ENCODE assay signal across 11 mouse cellular contexts in the genomic region with DNA sequence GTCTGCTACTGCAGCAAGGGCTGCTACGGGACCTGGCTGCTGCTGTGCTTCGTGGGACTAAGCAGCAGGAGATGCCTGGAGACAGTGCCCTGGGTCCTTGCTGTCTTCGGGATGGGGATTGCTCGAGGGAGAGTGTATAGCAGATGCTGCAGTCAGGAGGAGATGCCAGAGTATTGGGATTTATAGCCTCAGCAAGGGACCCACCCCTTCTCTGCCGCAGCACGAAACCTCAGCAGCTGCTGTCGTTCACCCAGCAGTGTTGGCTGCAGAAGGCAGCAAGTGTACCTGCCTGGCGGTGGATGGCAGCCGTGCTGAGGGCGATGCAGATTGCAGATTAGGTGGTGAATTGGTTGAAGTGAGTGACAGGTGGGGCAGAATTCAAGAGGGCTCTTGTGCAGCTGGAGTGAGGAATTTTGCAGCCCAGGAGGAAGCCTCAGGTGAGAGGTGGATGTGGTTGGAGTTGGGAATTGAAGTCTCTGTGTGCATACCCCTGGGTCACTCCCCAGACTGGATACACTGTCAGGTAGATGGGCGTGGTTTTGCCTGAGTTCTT. TPM values are rescaled to one million over a fixed set of nuclear protein-coding genes. Genes with fewer than 3 reads are reported as not detected.
DNase-seq lines count a peak whose midpoint lies in the region; ATAC-seq and TF ChIP-seq lines count a peak whose summit lies in the region.
"Had no signal": no experiment of that assay in that cellular context is flagged by ENCODE, and none has a peak within 500 bp of the region (broad histone marks: within the 10 kb centered on the region; RNA-seq: fewer than 3 reads in every experiment).

No protein-coding gene starts in this region.

- H3K27ac ChIP-seq in hindbrain, embryonic 11.5 days (ENCODE audit: low read depth, low read length) = peak overlapping the region; percentile 1
- H3K27ac ChIP-seq in hindbrain, embryonic 10.5 days = no peak overlapping the region
- peak overlapping the region; percentile 31 for H3K27ac ChIP-seq in neural tube, embryonic 11.5 days (ENCODE audit: low read depth, low read length)
- no peak overlapping the region for H3K27ac ChIP-seq in liver, postnatal 0 days (ENCODE audit: low read depth)

- no peaks in the 10 kb centered on the region for H3K9me3 ChIP-seq in hindbrain, embryonic 11.5 days (ENCODE audit: control insufficient read depth, low read length)
- no peaks in the 10 kb centered on the region for H3K9me3 ChIP-seq in hindbrain, embryonic 10.5 days
- no peaks in the 10 kb centered on the region for H3K9me3 ChIP-seq in neural tube, embryonic 11.5 days (ENCODE audit: control insufficient read depth, low read length)
- no peaks in the 10 kb centered on the region for H3K9me3 ChIP-seq in liver, postnatal 0 days (ENCODE audit: low read length)
- H3K9me3 ChIP-seq: stomach, embryonic 15.5 days had no signal

- no peak overlapping the region for H3K4me3 ChIP-seq in hindbrain, embryonic 11.5 days (ENCODE audit: low read depth, low read length)
- no peak overlapping the region for H3K4me3 ChIP-seq in hindbrain, embryonic 10.5 days
- no peak overlapping the region for H3K4me3 ChIP-seq in neural tube, embryonic 11.5 days (ENCODE audit: low read depth, low read length)
- H3K4me3 ChIP-seq in liver, postnatal 0 days (ENCODE audit: low read depth, low read length) = no peak overlapping the region
- H3K4me3 ChIP-seq: stomach, embryonic 15.5 days had no signal

- DNase-seq in hindbrain, embryonic 11.5 days (ENCODE audit: low spot score) = no peak
- DNase-seq in hindbrain, embryonic 10.5 days (ENCODE audit: low spot score) = no peak
- DNase-seq in neural tube, embryonic 11.5 days (ENCODE audit: low spot score) = no peak
- no peak for DNase-seq in neural tube, embryonic 10.5 days (ENCODE audit: extremely low spot score, low spot score)
- peak; percentile 47 for DNase-seq in mesoderm, embryonic 11.5 days (ENCODE audit: low read depth, low spot score)
- no peak for DNase-seq in liver, postnatal 0 days
- no peak for DNase-seq in cerebellum, adult 9-11 months
- DNase-seq: kidney, adult 9 months; right cerebral cortex, postnatal 14 days had no signal

- peaks cover 16% of the 10 kb centered on the region; the same call in 1 of the 2 replicates for H3K36me3 ChIP-seq in hindbrain, embryonic 11.5 days (ENCODE audit: control insufficient read depth, insufficient read depth, low read length)
- H3K36me3 ChIP-seq in hindbrain, embryonic 10.5 days = peaks cover 79% of the 10 kb centered on the region
- H3K36me3 ChIP-seq in neural tube, embryonic 11.5 days (ENCODE audit: control insufficient read depth, insufficient read depth, low read length) = peaks cover 15% of the 10 kb centered on the region
- H3K36me3 ChIP-seq in liver, postnatal 0 days (replicated peaks; ENCODE audit: insufficient read depth, low read length) = peaks cover 29% of the 10 kb centered on the region

- H3K4me2 ChIP-seq in hindbrain, embryonic 11.5 days (replicated peaks; ENCODE audit: low read depth, low read length) = no peak overlapping the region
- no peak overlapping the region for H3K4me2 ChIP-seq in neural tube, embryonic 11.5 days (ENCODE audit: low read depth)
- no peak overlapping the region for H3K4me2 ChIP-seq in liver, postnatal 0 days (ENCODE audit: low read depth, low read length)
- H3K4me2 ChIP-seq: heart, embryonic 11.5 days; stomach, embryonic 15.5 days had no signal

- ATAC-seq in hindbrain, embryonic 11.5 days (ENCODE audit: low FRiP score) = no peak
- peak; percentile 78 for ATAC-seq in neural tube, embryonic 11.5 days (ENCODE audit: insufficient read depth, low FRiP score, low TSS enrichment)
- no peak for ATAC-seq in liver, postnatal 0 days

- H3K9ac ChIP-seq in hindbrain, embryonic 11.5 days (ENCODE audit: low read depth, low read length) = no peak overlapping the region
- H3K9ac ChIP-seq in neural tube, embryonic 11.5 days (ENCODE audit: low read length) = peak overlapping the region; percentile 2; the same call in 1 of the 2 replicates
- H3K9ac ChIP-seq in liver, postnatal 0 days (replicated peaks) = no peak overlapping the region
- H3K9ac ChIP-seq: stomach, embryonic 15.5 days had no signal

- no peaks in the 10 kb centered on the region; the same call in 1 of the 2 replicates for H3K4me1 ChIP-seq in hindbrain, embryonic 11.5 days (replicated peaks; ENCODE audit: control insufficient read depth, insufficient read depth, low read length)
- H3K4me1 ChIP-seq in hindbrain, embryonic 10.5 days (replicated peaks) = peaks cover 29% of the 10 kb centered on the region
- H3K4me1 ChIP-seq in neural tube, embryonic 11.5 days (ENCODE audit: control insufficient read depth, insufficient read depth, low read length) = peaks cover 17% of the 10 kb centered on the region
- H3K4me1 ChIP-seq in liver, postnatal 0 days (ENCODE audit: insufficient read depth) = no peaks in the 10 kb centered on the region

- TF ChIP-seq CTCF in liver, postnatal 0 days (IDR thresholded peaks at IDR 0.05; ENCODE audit: low read depth) = no peak

- 89% methylated on average over 11 of the region's 11 CpGs for WGBS in hindbrain, embryonic 11.5 days
- 89% methylated on average over 11 of the region's 11 CpGs for WGBS in hindbrain, embryonic 10.5 days
- 51% methylated on average over 11 of the region's 11 CpGs for WGBS in neural tube, embryonic 11.5 days
- 86% methylated on average over 11 of the region's 11 CpGs for WGBS in liver, postnatal 0 days (ENCODE audit: insufficient replicate concordance)

- TF ChIP-seq EP300 in liver, postnatal 0 days (IDR thresholded peaks at IDR 0.05; ENCODE audit: low read depth) = no peak

- no peaks in the 10 kb centered on the region for H3K27me3 ChIP-seq in hindbrain, embryonic 11.5 days (ENCODE audit: control insufficient read depth, insufficient read depth, low read length)
- H3K27me3 ChIP-seq in hindbrain, embryonic 10.5 days (ENCODE audit: insufficient read depth, poor library complexity, severe bottlenecking) = no peaks in the 10 kb centered on the region
- no peaks in the 10 kb centered on the region for H3K27me3 ChIP-seq in neural tube, embryonic 11.5 days (ENCODE audit: control insufficient read depth, insufficient read depth, low read length)
- no peaks in the 10 kb centered on the region for H3K27me3 ChIP-seq in liver, postnatal 0 days (ENCODE audit: insufficient read depth, low read length)
- H3K27me3 ChIP-seq: stomach, embryonic 15.5 days had no signal

RNA-seq across cellular contexts. Expression of a gene that starts 24.3 kb away (rescaled TPM):
- 46.4 and 56.9 TPM in 2 replicates for polyA plus RNA-seq in hindbrain, embryonic 11.5 days (2014; fragmentation: Nextera tagmentation; extraction: Ambion mirVana)
- polyA plus RNA-seq in hindbrain, embryonic 10.5 days (2016; fragmentation: Nextera tagmentation; extraction: Ambion mirVana) = 38.1 and 42.4 TPM in 2 replicates
- 51.0 and 55.0 TPM in 2 replicates for polyA plus RNA-seq in neural tube, embryonic 11.5 days (2014; fragmentation: Nextera tagmentation; extraction: Ambion mirVana)
- 5.8 and 5.9 TPM in 2 replicates for polyA plus RNA-seq in liver, postnatal 0 days (2015; fragmentation: Nextera tagmentation; extraction: Ambion mirVana)

Comparison
In these comparisons a context has a peak if more than half of its experiments do, and no peak if none do; other contexts are left out.
1. H3K27ac ChIP-seq: peak in hindbrain, embryonic 11.5 days (single experiment) and neural tube, embryonic 11.5 days (single experiment); none in hindbrain, embryonic 10.5 days (single experiment) and liver, postnatal 0 days (single experiment).